Mouse (Mus musculus): ENCODE data around the gene Mrnip.

Mrnip gene

DNA sequence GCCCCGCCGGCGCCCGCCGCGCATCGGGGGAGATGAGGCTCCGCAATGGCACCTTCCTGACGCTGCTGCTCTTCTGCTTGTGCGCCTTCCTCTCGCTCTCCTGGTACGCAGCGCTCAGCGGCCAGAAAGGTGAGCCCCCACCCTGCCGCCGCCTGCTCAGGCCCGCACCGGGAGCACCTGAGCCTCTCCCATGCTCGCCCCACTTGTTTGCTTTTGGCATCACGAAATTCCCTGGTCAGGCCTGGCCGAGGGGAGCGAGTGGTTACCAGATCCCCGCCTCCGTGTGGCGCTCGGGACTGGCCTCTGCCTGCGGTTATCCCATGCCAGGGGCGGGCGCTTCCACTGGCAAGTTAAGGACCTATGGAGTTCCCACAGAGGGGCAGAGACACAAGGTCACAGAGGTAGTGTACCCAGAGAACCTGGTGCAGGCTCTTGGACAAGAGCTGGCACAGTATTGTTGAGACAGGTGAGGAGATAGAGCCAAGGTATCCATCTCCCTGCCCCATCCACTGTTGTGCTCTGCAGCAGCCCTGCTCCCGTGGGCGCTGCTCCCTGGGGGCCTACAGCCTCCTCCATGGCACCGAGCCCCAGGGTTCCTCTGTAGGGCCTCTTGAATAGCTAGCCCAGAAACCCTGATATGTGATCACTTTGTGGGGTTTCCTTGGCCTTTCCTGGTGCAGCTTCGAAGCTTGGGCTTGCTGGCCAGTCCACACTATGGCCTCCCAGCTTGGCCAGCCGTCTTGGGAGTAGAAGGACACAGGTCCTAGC, 51.6 kb downstream of the Mrnip start:
- ATAC-seq (ENCODE audit: low TSS enrichment), result no peak

DNA sequence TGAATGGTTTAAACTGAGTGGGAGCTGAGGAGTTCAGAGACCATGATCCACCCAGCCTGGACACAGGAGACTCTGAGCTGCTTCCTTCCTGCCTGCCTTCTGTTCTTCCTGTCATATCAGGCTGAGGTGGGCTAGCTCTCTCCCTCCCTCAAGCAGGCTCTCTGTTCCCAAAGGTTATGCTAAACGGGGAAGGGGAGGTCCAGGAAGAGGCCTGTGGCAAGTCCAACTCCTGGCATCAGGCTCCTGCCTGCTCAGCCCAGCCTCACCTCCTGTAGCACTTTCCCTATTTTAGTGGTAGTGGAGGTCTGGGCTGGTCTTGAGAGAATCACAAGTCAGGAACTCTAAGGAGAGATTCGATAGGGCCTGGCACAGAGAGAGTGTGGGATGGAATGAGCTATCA, 52.2 kb downstream of the Mrnip start:
- no peak for ATAC-seq (ENCODE audit: low TSS enrichment)

DNA sequence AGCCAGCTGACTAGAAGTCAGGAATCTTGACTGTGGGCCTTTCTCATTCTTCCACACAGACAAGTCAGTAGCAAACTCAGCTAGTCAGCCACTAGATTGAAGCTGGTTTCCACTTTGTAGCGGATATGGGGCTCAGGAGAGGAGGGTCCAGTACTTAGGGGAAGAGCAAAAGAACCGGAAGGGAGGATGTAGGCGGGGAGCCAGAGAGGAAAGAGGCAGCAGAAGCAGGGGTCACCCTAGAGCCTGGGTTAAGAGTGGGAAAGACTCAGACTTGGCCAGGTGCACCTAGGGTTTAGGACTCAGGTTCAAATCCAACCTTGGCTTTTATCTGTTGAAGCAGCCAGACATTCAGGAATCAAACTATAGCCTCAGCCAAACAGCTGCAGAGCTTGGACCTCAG, 53.0 kb downstream of the Mrnip start:
- ATAC-seq (ENCODE audit: low TSS enrichment), result no peak

DNA sequence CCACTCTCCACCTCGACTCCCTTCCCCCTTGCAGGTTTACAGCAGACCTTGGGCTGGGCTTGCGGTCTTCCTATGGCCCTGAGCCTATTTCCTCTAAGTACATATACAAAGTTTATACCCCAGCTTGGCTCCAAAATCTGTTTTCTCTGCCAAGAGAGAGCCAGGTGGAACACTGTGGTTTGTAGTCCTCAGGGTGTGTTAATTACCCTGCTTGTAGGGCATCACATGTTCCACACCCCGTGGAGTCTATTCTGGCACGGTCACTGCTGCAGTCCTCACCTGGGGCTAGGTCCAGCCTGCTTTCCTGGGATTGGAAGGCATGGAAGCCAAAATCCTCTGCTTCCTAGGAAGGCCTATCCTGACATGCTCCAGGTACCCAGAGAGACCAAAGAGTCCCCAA, 53.5 kb downstream of the Mrnip start:
- no peak for ATAC-seq (ENCODE audit: low TSS enrichment)

DNA sequence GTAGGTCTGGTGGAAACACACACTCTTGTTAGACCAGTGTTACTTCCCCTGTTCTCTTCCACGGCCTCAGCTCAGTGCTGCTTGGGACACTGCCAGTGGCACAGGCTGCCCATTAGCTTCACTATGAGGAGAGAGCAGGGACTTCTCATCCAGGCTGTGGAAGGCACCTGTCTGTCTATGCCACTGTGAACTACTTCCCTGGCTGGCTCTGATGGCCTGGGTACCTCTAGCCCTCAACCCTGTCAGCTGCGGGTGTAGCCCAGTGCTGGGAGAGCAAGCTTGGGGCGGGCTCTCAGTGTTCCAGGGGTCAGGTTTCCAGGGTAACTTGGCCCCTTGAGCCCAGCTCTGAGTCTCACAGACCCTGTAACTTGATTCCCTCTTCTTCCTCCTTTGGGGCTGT, 54.5 kb downstream of the Mrnip start:
- ATAC-seq (ENCODE audit: low TSS enrichment), result no peak

DNA sequence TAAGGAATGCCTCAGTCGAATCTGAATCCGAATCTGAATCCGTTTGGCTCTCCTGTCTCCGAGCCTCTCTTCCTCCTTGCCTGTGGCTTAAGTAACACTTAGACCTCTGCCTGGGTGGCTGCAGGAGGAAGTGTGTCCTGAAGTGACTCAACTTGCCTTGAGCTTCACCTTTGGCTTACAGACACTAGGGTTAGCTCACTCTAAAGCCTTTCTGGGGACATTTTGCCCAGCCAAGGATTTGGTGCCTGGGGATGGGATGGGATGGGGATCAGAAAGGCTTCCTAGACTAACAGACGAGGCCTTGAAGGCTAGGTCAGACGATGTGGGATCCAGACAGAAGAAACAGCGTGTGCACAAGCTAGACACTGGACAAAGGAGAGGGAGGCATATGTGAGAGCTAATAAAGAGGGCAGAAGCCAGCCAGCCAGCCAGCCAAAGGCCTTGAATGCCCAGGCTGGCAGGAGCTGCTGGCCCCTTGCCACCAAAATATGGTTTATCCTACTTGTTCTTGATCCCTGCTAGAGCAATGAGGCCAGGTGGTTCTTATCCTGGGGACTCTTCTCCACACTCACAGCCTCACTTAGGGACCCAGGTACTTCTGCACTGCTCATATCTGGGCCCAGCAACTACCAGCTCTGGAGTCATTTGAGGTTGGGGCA, 55.1 kb downstream of the Mrnip start:
- no peak for ATAC-seq (ENCODE audit: low TSS enrichment)

DNA sequence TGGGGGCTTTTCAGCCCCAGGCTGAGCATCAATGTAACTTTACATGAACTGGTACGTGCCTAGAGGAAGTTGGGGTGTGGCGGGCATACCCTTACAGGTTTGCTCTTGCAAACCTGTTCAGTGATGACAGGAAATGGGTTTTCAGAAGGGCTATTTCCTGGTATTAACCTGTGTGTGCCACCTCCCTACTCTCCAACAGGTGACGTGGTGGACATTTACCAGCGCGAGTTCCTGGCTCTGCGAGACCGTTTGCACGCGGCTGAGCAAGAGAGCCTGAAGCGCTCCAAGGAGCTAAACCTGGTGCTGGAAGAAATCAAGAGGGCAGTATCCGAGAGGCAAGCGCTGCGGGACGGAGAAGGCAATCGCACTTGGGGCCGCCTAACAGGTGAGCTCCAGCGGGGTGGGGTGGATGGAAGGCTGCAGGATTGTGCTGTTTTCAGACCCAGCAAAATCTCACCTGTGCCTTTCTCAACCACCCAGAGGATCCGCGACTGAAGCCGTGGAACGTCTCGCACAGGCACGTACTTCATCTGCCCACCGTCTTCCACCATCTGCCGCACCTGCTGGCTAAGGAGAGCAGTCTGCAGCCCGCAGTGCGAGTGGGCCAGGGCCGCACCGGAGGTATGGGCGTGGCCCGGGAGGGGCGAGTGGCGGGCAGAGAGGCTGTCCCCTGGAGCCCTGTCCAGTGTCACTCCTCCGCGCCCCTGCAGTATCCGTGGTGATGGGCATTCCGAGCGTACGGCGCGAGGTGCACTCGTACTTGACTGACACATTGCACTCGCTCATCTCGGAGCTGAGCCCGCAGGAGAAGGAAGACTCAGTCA, 56.4 kb downstream of the Mrnip start:
- no peak for ATAC-seq (ENCODE audit: low TSS enrichment)

DNA sequence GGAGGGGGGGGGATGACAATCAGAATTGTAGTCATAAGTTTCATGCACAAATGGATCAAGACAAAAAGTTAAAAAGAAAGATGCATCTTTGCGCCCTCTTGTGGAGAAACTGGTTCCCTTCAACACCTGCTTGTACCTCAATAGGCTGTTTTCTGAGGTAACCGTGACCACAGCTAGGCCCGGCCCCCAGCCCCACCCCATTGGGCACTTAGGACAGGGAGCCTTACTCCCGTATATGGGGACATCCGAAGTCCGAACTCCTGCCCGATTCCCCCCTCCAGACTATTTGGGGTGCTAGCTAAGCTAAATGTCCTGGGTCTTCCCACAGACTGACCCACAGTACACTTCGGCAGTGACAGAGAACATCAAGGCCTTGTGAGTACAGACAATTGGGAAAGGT, 57.2 kb downstream of the Mrnip start:
- ATAC-seq (ENCODE audit: low TSS enrichment), result no peak

DNA sequence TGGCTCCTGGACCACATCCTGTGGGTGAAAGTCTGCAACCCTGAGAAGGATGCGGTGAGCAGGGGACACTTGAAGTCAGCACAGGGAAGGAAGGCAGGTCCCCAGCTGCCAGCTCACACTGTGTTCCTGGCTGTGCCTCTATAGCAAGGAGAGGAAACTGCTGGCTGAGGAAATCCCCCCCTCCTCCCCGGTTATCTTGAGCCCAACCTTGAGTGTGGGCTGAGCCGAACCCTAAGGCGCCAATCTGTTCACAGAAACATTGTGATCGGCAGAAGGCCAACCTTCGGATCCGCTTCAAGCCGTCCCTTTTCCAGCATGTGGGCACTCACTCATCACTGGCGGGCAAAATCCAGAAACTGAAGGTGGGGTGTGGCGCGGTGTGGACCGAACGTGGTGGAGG, 58.8 kb downstream of the Mrnip start:
- peak; percentile 47 for ATAC-seq (ENCODE audit: low TSS enrichment)

DNA sequence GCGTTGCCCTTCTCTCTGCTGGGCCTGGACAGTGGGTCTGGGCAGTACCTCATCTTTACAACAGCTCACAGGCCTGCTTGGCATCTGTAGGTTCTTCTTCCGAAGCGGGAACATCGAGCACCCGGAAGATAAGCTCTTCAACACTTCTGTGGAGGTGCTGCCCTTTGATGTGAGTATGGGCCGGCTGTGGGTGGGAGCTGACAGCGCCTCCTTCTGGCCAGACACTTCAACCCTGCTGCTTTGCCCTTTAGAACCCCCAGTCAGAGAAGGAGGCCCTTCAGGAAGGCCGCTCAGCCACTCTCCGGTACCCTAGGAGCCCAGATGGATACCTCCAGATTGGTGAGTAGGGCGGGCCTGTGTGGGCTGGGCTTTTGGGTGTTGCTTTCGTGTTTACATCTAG, 59.7 kb downstream of the Mrnip start:
- no peak for ATAC-seq (ENCODE audit: low TSS enrichment)

DNA sequence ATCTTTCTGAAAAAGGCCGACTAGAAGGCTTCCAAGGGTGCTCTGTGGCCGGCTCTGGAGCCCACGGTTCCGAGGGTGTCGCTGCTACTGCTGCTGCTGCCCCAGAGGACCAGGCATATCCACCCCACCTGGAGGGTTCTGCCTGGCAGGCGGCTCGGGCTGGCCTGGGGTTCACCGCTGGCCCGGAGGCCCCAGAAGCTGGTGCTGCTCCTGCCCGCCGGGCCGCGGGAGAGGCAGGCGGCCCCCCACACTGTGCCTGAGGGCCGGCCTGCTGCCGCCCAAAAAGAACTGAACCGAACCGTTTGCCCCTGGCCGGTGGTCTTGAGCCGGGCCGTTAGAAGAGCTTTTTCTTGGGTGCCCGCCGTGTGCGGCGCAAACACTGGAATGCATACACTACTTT, 60.4 kb downstream of the Mrnip start:
- no peak for ATAC-seq (ENCODE audit: low TSS enrichment)

DNA sequence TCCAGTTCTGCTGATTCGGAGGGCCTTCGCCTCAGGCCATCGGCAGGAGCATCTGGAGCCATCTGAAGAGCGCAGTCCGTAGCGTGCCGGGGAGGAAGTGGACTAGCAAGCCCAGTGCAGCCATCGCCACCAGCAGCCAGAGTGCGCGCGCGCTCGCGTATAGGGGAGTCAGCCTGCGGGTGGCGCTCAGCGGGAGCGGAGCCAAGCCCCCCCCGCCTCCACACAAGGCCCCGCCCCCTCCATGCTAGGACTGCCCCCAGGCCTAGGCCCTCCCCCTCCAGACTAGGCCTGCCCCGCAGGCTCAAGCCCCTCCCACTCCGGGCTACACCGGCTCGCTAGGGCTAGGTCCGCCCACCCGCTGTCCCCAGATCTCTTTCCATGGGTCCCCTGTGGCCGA, 62.3 kb downstream of the Mrnip start:
- ATAC-seq (ENCODE audit: low TSS enrichment), result peak; percentile 53

DNA sequence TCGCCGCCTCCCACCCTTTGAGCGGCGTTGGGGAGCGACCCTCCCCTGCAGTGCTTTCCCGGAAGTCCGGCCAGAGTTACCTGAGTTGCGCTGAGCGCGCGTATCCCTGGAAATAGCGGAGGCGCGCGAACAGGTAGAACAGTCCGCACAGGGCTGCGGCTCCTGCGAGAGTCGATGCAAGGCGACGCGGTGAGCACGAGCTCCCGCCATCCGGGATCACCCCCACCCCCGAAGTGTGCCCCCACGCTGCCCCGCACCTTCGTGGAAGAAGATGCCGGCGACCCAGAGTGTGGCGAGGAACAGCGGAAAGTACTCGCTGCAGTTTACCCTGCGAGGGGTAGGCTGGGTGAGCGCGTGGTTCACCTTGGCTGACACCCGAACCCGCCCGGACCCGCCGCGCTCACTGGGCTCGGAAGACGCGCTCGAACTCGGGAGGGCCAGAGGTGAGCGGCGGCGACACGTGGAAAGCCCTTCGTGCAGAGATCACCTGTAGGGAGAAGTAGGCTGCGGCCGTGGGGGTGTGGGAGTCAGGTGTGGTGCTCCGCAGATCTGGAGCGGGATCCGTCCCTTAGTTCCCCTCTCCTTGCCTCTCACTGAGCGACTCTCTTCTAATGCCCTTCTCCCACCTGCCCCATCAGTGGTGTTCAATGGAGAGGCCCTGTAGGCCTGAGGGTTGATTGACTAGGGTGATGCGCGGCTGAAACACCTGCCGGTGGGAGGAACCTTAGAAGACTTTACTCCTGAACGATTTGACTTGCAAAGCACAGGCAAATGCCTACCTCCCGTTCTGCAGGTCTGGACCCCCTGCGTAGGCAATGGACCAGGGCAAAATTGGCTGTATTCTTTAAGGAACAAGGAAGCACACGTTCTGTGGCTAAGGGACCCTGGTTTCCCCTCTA, 62.9 kb downstream of the Mrnip start:
- no peak for ATAC-seq (ENCODE audit: low TSS enrichment)

DNA sequence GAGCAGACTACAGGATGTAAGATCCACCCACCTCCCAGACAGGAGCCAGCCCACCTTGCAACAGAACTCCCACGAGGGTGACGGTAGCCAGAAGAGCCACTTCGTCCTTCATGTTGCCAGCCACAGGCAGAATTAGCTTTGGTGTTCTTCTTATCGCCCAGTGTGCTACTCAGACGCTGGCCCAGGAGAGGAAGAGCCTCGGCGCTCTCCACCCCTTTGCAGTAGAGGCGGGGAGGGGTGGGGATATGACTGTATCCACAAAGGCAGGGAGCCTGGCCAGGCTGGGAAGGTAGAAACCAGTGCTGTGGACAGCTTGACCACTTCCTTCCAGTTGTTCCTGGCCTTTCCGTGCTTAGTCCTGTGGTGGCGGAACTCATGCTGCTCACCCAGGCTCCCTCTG, 64.1 kb downstream of the Mrnip start, which contains the start of gene Ltc4s:
TSS of gene Ltc4s (minus strand) at position 293 of the 400 bp plus-strand sequence.
- no peak for ATAC-seq (ENCODE audit: low TSS enrichment)

DNA sequence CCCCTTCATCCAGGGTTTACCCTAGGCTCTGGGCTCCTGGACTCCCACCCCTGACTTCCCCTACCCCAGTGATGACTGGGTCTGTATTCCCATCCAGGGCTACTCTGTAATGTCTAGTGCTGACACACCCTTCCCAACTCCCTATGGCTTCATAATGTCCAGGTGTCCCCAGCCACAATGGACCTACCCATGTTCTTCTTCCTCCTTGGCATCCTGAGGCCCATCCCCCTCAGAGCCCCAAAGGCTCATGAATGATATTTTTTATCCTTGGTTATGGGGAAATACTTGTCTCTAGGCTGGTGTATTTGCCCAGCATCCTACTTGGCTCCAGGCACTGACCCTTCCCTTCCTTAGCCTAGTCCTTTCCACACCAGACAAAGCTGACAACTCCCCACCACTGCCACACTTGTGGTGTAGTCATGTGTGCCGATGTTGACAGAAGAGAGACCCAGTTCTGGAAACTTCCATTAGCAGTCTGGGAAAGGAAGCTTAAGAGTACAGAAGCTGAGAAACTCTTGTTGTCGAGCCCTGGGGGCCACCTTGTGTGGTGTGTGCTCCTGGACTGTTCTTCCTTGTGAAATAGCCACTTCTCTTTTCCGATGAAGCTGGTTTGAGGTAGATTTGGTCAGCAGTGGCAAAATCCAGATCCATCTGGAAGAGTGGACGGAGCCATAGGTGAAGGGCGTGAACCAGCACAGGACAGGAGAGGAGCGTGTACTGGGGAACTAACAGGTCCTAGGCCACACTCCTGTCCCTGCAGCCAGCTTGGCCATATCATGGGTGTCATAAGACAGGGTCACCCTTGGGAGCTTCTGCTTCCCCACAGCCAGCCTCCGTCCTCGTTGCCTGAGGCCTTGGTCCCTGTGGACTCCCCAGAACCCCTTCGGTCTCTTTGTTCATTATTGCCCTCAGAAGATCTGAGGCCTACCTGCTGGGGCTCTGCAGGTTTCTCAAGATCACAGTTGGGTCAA, 64.9 kb downstream of the Mrnip start:
- ATAC-seq (ENCODE audit: low TSS enrichment), result no peak

DNA sequence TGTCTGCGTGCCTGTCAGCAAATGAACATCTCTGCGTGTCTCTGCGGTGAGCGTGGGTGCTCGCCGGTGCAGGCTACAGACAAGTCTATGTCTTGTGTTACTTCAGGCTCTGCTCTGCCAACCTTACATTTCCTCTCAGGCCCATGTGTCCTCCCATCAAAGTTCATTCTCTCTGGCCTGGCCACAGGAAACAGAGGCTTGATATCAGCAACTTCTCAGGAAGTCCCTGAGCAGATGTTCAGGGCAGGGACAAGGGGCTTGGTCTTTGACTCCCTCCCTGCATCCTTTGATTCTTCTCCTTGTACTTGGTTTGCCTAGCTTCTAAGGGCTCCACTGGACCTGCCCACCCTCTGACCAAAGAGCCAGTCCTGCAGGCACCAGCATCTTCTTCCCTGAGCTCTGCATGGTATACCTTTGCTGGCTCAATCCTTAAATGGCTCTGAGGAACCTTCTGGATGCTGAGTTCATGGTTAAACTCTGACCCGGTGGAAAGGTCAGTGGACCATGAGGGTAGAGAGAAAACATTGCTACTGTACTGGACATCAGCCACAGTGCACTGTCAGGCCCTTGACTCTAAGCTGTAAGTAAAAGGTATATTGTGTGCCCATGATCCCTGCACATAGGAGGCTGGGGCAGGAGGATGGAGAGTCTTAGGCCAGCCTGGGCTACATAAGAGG, 66.1 kb downstream of the Mrnip start:
- ATAC-seq (ENCODE audit: low TSS enrichment), result no peak

DNA sequence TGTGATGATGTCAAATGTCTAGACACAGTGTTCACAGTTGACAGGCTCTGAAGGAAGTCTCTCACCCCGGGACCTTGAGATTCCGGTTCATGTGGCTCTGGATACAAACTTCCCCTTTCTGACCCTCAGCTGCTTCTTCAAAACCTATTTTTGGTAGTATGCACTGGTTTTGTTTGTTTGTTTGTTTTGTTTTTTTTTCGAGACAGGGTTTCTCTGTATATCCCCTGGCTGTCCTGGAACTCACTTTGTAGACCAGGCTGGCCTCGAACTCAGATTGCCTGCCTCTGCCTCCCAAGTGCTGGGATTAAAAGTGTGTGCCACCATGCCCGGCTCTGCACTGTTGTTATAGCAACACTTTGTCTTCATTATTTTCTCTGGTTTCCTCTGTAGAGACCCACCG, 69.7 kb downstream of the Mrnip start:
- ATAC-seq (ENCODE audit: low TSS enrichment), result no peak

DNA sequence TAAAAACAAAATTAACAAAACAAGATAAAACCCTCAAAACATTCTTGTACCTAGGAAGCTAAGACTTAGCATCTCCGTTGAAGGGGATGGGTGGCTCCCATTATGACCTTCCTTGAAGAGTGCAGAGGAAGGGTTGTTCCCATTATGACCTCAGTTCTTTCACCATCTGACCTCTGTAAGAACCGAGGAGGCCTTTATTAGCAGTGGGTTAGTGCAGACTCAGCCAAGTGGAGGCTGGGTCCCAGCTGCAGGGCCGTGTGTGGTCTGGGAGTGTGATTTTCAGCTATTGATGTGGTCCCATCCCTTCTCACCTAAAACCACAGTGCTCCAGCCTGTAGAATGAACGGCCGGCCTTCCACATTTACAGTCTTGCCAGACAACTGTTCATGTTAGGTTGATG, 71.0 kb downstream of the Mrnip start:
- no peak for ATAC-seq (ENCODE audit: low TSS enrichment)

DNA sequence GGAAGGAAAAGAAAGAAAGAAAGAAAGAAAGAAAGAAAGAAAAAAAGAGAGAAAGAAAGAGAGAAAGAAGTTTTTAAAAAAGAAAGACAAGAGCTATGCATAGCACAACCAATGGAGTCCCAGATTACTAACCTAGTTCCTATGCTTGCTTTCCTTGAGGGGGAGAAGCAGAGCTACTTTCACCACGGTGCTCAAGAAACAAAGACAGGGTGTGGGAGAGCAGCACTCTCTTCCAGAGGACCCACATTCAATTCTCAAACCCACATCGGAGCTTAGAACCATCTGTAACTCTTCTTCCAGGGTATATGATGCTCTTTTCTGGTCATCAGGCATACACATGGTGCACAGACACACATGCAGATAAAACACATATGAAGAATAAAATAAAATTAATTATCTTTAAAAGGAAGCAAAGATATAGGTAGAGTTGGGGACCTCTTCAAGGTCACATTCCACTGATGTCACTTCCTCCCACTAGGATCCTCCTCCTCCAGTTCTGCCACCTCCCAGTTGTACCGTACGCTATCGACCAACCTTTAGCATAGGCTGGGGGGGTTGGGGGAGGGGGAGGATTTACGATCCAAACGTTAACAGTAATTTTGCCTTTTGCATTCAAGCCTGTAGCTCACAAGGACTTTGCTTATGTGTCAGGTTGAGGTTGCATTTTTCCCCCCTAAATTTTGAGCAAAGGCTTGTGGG, 74.4 kb downstream of the Mrnip start:
- peak; percentile 66 for ATAC-seq (ENCODE audit: low TSS enrichment)

Data from frontal cortex, adult (tissue).